10 mouse cellular contexts compared by ENCODE assay signal in the genomic region with DNA sequence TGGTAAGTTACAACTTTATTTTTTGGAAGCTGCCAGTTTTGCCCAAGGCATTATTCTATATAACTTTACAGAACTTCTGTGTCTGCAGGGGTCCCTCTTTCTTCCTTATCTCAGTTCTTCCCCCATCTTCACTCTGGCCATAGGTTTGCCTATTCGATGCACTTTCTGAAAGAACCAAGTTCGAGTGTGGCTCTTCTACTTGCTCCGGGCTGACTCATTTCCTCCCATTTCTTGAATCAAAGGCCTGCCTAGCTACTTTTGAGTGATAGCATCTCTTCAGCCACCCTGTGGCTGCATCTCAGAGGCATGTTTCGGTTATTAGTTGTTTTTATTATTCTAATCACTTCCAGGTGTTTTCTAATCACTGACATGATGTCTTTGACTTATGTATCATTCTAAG. TPM values are rescaled to one million over a fixed set of nuclear protein-coding genes. Genes with fewer than 3 reads are reported as not detected.
DNase-seq lines count a peak whose midpoint lies in the region; ATAC-seq and TF ChIP-seq lines count a peak whose summit lies in the region.
"Had no signal": no experiment of that assay in that cellular context is flagged by ENCODE, and none has a peak within 500 bp of the region (broad histone marks: within the 10 kb centered on the region; RNA-seq: fewer than 3 reads in every experiment).

No protein-coding gene starts in this region.

- 22% methylated on average over 4 of the region's 4 CpGs for WGBS in heart, postnatal 0 days
- WGBS in macrophage (ENCODE audit: missing documents): 22% methylated on average over 4 of the region's 4 CpGs

- no peaks in the 10 kb centered on the region for H3K9me3 ChIP-seq in heart, postnatal 0 days (replicated peaks; ENCODE audit: control insufficient read depth, low read length)

- H3K4me2 ChIP-seq in heart, postnatal 0 days (ENCODE audit: low read depth, low read length): peak overlapping the region; percentile 76

- peaks cover 58% of the 10 kb centered on the region for H3K79me2 ChIP-seq in macrophage (ENCODE audit: inconsistent target)

- peak overlapping the region; percentile 98; the same call in 1 of the 2 replicates for H3K4me3 ChIP-seq in brown adipose tissue, adult 24 weeks (ENCODE audit: insufficient read depth, low read depth, low read length)
- H3K4me3 ChIP-seq in heart, postnatal 0 days (ENCODE audit: low read depth, low read length): peak overlapping the region; percentile 74
- H3K4me3 ChIP-seq in macrophage (ENCODE audit: inconsistent target): peak overlapping the region; percentile 72

- H3K27ac ChIP-seq in brown adipose tissue, adult 24 weeks (replicated peaks; ENCODE audit: low read depth, low read length): no peak overlapping the region
- H3K27ac ChIP-seq in heart, postnatal 0 days (ENCODE audit: low read depth): peak overlapping the region; percentile 5; the same call in 1 of the 2 replicates
- H3K27ac ChIP-seq in macrophage: peak overlapping the region; percentile 71

- no peak for TF ChIP-seq EP300 in heart, postnatal 0 days (IDR thresholded peaks at IDR 0.05; ENCODE audit: low read depth)

- no peaks in the 10 kb centered on the region for H3K36me3 ChIP-seq in heart, postnatal 0 days (replicated peaks; ENCODE audit: control insufficient read depth, insufficient read depth, low read length)
- H3K36me3 ChIP-seq in macrophage (ENCODE audit: inconsistent target): no peaks in the 10 kb centered on the region

- H3K27me3 ChIP-seq in heart, postnatal 0 days (ENCODE audit: control insufficient read depth, insufficient read depth, low read length): no peaks in the 10 kb centered on the region
- H3K27me3 ChIP-seq: CH12.LX had no signal

- peaks cover 2% of the 10 kb centered on the region; the same call in 1 of the 2 replicates for H3K4me1 ChIP-seq in brown adipose tissue, adult 24 weeks (ENCODE audit: control insufficient read depth, insufficient read depth, insufficient read length, low read length)
- peaks cover 7% of the 10 kb centered on the region; the same call in 1 of the 2 replicates for H3K4me1 ChIP-seq in heart, postnatal 0 days (ENCODE audit: control insufficient read depth, insufficient read depth)

- H3K9ac ChIP-seq in heart, postnatal 0 days (replicated peaks; ENCODE audit: low read depth, low read length): 0 out of 2 replicates have a peak overlapping the region, but pooled peaks have one; percentile 89

- no peak for ATAC-seq in heart, postnatal 0 days (ENCODE audit: insufficient read depth, low read depth)

- DNase-seq in embryo, embryonic 10.5 days (ENCODE audit: low spot score): peak; percentile 27
- DNase-seq in embryo, embryonic 10 days (ENCODE audit: low spot score): no peak
- peak; percentile 16 for DNase-seq in heart, postnatal 0 days (ENCODE audit: low spot score)
- no peak for DNase-seq in cerebellum, adult 11-12 months
- no peak for DNase-seq in cerebellum, postnatal 36 days
- no peak for DNase-seq in thymus, postnatal 36 days

- no peak for TF ChIP-seq CTCF in heart, postnatal 0 days (IDR thresholded peaks at IDR 0.05; ENCODE audit: low read depth)

RNA-seq across cellular contexts. Expression of gene Slc25a24, which starts 1.1 kb away (rescaled TPM):
- 2.9 and 3.0 TPM in 2 replicates for polyA plus RNA-seq in brown adipose tissue, adult 24 weeks (2012; ENCODE audit: insufficient read depth, insufficient read length, missing spikeins)
- total RNA-seq in heart, postnatal 0 days (2014; rRNA removed; ENCODE audit: low replicate concordance): 12.0 and 25.0 TPM in 2 replicates
- polyA plus RNA-seq in heart, postnatal 0 days (2015; fragmentation: Nextera tagmentation; extraction: Ambion mirVana): 9.8 and 11.1 TPM in 2 replicates
- total RNA-seq in macrophage (2018; cell fraction: chromatin; rRNA removed): 10 to 100 TPM in 21 of 26 experiments, 1 to 10 TPM in 5; 6.2 to 34.1 (median 15.5) TPM
- total RNA-seq in macrophage (2018; cell fraction: cytosol; rRNA removed): 10 to 100 TPM; 31.3 to 49.1 (median 39.6) TPM
- 10 to 100 TPM; 12.2 to 61.0 (median 27.4) TPM for total RNA-seq in macrophage (2018; cell fraction: nucleus; rRNA removed)
- 27.3 to 48.9 TPM (median 37.5 TPM) in 3 replicates for polyA plus RNA-seq in macrophage (2018)

RNA-seq across cellular contexts. Expression of gene Slc25a54, which starts 43.8 kb away (rescaled TPM):
- polyA plus RNA-seq in brown adipose tissue, adult 24 weeks (2012; ENCODE audit: insufficient read depth, insufficient read length, missing spikeins): not detected in 2 replicates
- not detected in 2 replicates for total RNA-seq in heart, postnatal 0 days (2014; rRNA removed; ENCODE audit: low replicate concordance)
- polyA plus RNA-seq in heart, postnatal 0 days (2015; fragmentation: Nextera tagmentation; extraction: Ambion mirVana): not detected in 2 replicates
- not detected for total RNA-seq in macrophage (2018; cell fraction: chromatin; rRNA removed)
- total RNA-seq in macrophage (2018; cell fraction: cytosol; rRNA removed): not detected
- not detected for total RNA-seq in macrophage (2018; cell fraction: nucleus; rRNA removed)
- not detected in 3 replicates for polyA plus RNA-seq in macrophage (2018)
- total RNA-seq: CH12.LX had no signal
- polyA plus RNA-seq: large intestine, adult 2 months had no signal

Comparison
In these comparisons a context has a peak if more than half of its experiments do, and no peak if none do; other contexts are left out.
1. DNase-seq: peak in embryo, embryonic 10.5 days (single experiment) and heart, postnatal 0 days (single experiment); none in embryo, embryonic 10 days (single experiment), cerebellum, adult 11-12 months (single experiment), cerebellum, postnatal 36 days (0 of 2) and thymus, postnatal 36 days (0 of 2).
2. Peak in every context shown above with its lines, with median percentiles within 50 percentile points of each other: H3K4me3 ChIP-seq.